Mouse (Mus musculus): ENCODE results near the gene E130114P18Rik. TPM values are rescaled to one million over a fixed set of nuclear protein-coding genes. Genes with fewer than 3 reads are reported as not detected.

E130114P18Rik gene
- total RNA-seq (2017) = not detected in 3 replicates

DNA sequence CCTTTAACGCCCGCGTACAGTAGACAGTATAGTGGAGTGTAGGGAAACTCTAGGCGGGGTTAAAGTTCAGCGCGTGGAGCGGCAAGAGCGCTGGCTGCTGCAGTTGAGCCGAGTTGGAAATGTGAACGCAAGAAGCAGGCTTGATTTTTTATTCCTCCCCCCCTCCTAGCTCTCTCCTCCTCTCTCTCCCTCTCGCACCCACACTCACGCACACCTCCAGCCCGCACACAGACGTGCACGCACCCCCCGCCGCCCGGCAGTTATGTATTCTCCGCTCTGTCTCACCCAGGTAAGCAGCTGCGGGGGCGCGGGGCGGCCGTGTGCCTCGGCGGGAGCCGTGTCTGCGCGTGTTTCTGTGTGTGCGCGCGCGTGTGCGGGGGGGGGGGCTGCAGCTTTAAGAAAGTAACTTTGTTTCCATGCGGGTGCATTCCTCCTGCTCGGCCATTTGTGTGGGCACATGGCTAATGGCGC, at the start of gene E130114P18Rik:
E130114P18Rik (minus strand) TSS at position 373 of the 471 bp plus-strand sequence.
- ATAC-seq (replicated peaks; ENCODE audit: insufficient number of reproducible peaks, low FRiP score, low TSS enrichment, poor library complexity, severe bottlenecking) = peak; percentile 52; the same call in 1 of the 2 replicates

DNA sequence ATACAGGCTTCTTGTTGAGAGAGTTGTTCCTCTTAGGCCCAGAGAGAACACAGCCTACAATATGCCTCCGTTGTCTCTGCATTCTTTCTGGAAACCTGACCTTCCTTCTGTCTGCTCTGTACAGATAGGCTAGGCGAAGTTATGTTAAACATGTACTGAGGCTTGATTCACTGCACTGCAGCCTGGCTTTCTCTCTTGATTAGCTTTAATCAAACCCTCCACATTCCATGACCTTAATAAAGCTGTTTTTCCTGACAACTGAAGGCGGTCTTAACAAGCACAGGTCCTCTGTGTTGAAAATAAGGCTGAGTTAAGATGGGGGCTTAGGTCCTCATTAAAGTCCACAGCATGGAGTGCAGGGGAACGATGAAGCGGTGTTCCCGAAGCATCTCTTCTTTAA, 49.2 kb upstream of the E130114P18Rik start:
- no peak for ATAC-seq (replicated peaks; ENCODE audit: insufficient number of reproducible peaks, low FRiP score, low TSS enrichment, poor library complexity, severe bottlenecking)

DNA sequence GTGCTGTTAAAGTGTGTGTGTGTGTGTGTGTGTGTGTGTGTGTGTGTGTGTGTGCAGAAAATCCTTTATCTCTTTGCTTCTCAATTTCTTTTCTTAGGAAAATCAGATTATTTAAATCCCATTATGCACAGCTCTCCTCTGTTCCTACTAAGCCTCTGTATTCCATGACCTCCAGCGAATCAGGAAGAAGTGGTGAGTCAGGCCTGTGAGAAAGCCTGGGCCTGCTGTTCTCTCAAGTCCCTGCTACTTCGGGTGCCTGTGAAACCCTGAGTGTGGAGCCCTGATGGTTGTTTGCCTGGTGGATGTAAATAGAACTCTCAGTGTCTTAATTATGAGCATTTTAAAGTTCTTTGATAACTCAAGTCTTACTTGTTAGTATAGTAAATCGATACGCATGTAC, 48.0 kb upstream of the E130114P18Rik start:
- no peak for ATAC-seq (replicated peaks; ENCODE audit: insufficient number of reproducible peaks, low FRiP score, low TSS enrichment, poor library complexity, severe bottlenecking)

DNA sequence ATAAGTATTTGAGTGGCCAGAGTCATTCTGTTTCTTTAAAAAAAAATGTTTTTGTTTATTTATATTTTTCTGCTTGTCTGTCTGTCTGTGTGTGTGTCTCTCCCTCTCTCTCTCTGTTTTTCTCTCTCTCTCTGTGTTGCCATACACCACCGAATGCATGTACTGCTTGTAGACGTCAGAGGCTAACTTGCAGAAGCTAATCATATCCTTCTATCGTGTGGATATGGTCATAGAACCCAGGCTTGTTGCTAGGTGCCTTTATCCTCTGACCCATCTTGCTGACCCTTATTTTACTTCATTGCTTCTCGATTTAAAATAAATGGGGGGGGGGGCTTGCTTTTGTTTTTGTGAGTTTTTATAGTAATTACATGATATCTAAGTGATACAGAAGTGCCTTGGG, 47.6 kb upstream of the E130114P18Rik start:
- no peak for ATAC-seq (replicated peaks; ENCODE audit: insufficient number of reproducible peaks, low FRiP score, low TSS enrichment, poor library complexity, severe bottlenecking)

DNA sequence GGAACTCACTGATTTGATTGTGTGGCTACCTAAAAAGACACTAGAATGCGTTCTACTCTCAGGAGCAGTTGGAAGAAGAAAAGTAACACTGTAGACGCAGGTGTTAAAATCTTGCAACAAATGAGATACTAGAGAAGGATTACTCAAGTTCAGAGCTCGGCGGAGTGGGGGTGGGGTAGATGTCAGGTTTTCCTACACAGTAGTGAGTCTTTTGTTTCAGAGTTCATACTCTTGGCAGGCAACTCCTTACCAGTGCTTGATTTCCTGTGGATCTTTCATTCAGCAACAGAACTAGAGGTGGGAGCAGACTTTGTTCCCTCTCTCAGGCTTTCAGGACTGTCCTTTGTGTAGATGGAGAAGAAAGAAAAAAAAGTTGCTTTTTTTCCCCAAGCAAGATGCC, 46.6 kb upstream of the E130114P18Rik start:
- ATAC-seq (replicated peaks; ENCODE audit: insufficient number of reproducible peaks, low FRiP score, low TSS enrichment, poor library complexity, severe bottlenecking) = no peak

DNA sequence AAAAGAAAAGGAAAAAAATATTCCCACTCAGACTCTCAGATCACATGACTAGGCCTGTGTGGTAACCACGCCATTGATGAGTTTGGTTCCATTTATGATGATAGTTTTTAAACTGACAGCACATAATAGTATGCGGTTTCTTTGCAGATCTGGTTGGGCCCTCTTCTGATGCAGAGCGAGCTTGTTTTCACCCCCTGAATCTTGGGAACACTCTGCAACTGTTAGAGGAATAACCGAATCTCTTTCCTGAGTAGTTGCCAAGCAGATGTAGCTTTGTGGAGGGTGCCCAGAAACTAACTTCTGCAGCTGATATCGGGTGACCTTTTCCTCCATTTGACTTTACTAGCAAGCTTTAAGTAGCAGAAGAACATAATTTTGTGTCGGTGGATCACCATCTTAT, 45.6 kb upstream of the E130114P18Rik start:
- no peak for ATAC-seq (replicated peaks; ENCODE audit: insufficient number of reproducible peaks, low FRiP score, low TSS enrichment, poor library complexity, severe bottlenecking)

DNA sequence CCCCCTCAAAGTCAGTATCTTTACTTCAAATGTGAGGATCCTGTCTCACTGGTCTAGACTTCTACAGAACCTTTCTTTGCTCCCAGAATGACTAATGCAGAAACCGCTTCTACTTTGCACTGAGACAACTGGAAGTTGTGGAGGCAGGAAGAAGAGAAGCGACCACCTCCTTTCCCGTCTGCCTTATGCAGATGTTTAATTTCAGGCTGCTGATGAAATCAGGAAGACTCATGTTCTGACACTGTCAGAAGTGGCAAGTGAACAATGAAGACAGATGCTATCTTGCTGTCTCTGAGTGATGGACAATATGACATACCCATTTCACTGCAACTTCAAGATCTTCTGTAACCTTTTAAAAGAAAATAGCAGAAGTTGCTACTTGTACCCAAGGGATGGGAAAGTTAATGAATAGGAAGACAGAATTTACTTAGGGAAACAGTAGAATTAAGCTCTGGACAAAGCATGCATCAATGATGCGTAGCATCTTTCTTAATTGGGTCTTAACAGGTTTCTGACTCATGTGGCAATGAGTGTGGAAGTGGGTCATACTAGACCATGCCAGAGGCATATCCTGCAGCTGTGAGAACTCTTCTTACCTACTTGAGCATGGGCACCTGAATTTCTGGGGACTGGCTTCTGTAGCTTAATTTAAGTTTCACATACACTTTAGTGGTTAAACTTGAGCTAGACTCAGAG, 43.8 kb upstream of the E130114P18Rik start:
- ATAC-seq (replicated peaks; ENCODE audit: insufficient number of reproducible peaks, low FRiP score, low TSS enrichment, poor library complexity, severe bottlenecking) = no peak

DNA sequence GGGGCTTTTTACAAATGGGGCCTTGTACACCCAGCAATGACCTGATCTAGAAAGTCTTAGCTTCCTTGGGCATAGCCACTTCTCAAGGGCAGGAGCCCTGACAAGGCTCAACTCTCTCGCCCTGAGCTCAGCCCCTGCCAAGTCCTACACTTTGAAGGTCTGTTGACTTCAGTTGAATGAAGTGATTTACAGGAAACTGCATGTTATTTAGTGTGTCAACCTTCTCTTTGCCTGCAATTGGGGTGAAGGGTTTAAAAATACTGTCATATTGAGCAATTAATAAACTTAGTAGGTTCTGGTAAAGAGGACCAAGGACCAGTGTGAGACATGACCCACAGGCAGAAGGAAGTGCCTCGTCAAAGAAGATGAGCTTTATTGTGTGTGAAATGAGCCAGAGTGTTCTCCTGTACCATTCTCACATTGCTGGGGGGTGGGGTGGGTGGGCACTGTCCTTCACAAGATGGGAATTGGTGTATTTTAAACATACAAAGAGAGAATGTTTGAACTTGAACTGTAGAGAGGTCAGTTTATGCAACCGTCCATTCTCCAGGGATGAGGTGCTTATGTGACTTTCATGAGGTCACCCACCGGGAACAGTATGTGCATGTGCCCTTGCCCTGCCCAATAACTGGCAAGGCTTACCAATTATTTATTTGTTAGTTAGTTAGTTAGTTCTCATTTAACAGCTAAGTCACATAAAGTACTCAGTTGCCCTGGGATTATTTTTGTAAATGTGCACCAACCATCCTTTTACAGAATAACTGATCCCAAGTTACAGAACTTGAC, 42.8 kb upstream of the E130114P18Rik start:
- ATAC-seq (replicated peaks; ENCODE audit: insufficient number of reproducible peaks, low FRiP score, low TSS enrichment, poor library complexity, severe bottlenecking) = no peak

DNA sequence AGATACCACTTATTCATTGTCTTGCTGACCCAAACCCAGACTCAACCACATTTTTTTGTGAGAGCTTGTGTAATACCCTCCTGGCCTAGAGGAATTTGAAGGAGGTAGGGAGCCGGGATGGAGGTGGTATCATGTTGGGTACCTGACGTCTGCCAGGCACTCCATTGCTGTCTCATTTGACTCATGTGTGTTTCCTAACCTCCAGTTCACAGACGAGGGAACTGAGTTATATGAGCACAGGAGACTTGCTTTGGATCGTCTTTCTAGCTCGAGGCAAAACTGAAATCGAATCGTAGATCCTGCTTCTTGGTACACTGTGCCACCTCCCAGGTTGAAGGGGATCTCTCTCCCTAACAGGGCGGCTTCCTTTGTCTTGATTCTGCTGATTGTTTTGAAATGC, 41.2 kb upstream of the E130114P18Rik start:
- no peak for ATAC-seq (replicated peaks; ENCODE audit: insufficient number of reproducible peaks, low FRiP score, low TSS enrichment, poor library complexity, severe bottlenecking)

DNA sequence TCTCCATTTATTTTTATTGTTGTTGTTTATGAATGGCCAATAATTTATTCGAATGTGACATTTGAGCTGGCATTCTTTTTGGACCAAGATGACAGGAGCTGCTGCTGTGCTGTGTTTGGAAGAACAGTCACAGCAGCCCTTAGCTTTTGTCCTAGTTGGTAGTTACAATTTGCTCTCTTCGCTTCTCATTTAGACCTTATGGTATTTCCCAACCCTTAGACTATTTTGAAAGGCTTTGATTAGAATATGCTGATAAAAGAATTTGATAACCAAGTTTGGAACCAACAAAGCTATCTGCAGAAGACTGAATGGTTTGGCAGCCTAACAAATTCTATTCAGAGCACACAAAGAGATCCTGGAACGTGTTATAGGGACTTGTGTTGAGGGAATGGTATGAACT, 40.6 kb upstream of the E130114P18Rik start:
- no peak for ATAC-seq (replicated peaks; ENCODE audit: insufficient number of reproducible peaks, low FRiP score, low TSS enrichment, poor library complexity, severe bottlenecking)

DNA sequence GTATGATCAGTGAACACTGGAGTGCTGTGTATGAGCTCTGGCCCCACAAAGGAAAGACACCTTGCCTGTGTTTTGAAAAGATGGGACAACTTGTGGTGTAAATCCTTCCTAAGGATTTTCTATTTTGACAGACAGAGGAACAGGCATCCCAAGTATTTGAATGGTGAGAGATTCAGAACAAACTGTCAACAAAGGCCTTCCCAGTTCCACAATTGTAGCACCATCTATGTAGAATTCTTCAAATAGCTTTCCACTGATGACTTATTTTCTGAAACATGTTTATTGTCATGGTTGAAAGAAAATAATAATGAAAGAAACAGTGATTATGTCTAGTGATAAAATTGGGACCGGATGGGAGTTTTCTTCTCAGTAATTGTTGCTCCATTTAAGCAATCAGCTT, 39.9 kb upstream of the E130114P18Rik start:
- ATAC-seq (replicated peaks; ENCODE audit: insufficient number of reproducible peaks, low FRiP score, low TSS enrichment, poor library complexity, severe bottlenecking) = no peak

DNA sequence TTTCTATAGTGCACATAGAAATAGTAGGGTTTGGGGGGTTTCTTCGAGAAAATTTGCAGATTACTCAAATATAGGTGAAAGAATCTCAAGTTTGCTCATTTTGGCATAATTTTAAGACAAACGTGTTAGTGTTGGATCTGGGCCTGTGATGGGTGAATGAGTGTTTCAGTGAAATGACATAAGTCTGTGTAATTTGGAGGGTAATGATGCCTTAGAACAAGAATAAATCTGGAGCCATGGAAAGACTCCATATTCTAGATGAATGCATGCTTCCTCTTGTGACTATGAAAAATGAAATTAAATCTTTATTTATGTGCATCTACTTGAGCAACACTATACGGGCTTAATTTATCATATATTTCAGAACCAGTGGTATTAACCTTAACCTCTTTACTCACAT, 38.9 kb upstream of the E130114P18Rik start:
- ATAC-seq (replicated peaks; ENCODE audit: insufficient number of reproducible peaks, low FRiP score, low TSS enrichment, poor library complexity, severe bottlenecking) = no peak

DNA sequence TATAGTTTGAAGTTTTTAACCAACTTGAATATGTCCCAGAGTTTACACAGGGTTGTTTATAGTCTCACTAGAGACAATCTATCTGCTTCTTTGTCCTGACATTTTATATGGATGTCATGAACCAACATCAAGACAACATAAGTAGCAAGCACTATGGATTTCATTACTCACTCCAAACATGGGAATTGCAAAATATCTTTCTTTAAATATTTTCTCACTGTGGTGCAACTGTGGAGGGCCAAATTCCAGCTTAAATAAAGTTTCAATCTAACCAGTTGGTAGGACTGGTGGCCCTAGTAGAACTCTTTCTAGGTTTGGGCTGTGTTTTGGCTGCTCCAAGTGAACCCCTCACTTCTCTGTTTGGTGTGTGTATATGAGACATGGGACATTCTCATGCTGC, 38.1 kb upstream of the E130114P18Rik start:
- no peak for ATAC-seq (replicated peaks; ENCODE audit: insufficient number of reproducible peaks, low FRiP score, low TSS enrichment, poor library complexity, severe bottlenecking)

DNA sequence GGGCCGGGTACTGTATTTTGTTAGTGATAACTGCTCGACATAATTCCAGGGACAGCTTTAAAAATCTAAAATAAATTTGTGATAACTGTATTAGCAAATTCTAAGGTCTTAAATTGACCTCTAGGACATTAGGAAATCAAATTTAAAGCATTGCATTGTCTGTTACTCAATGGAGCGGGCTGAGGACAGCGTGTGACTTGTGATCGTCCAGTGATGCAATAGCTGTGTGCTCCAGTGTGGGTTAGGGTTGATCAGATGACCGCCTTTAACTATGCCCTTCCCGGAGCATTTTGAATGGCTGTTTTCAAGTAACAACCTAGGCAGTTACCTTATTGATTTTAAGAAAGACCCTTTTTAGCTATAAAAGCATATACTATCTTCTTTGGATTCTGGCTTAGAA, 36.6 kb upstream of the E130114P18Rik start:
- ATAC-seq (replicated peaks; ENCODE audit: insufficient number of reproducible peaks, low FRiP score, low TSS enrichment, poor library complexity, severe bottlenecking) = no peak

DNA sequence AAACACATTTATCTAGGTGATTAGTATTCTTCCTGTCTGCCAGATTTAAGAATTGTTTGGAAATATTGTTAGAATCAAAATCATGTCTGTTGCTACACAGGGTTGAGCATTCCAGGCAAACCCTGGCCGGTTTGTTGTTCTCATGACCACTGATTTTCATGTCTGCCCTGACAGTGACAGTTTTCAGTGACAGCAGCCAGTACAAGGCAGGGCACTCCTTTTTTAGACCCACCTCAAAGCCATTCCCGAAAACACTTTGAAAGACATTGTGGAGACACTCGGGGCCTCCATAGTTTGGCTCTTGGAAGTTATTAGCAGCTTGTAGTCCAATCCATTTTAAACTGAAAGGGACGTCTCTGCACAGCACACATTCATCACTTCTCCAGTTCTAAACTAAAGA, 36.1 kb upstream of the E130114P18Rik start:
- ATAC-seq (replicated peaks; ENCODE audit: insufficient number of reproducible peaks, low FRiP score, low TSS enrichment, poor library complexity, severe bottlenecking) = no peak

DNA sequence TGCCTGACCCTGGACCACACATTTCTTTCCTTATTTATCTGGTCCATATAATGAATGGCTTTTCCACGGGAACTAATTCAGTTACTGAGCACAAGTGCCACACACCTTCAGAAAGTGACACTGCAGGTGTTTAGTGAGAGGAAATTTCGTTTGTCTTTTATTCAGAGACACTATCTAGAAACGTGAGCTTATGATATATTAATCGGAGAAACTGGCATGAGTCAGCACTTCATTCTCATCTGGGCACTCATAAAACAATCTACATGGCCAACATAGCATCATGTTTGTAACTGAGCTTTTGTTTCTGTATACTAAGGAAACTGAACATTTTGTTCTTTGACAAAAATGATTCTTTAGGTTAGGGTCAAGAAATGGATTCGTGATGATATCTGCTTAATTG, 35.2 kb upstream of the E130114P18Rik start:
- no peak for ATAC-seq (replicated peaks; ENCODE audit: insufficient number of reproducible peaks, low FRiP score, low TSS enrichment, poor library complexity, severe bottlenecking)

DNA sequence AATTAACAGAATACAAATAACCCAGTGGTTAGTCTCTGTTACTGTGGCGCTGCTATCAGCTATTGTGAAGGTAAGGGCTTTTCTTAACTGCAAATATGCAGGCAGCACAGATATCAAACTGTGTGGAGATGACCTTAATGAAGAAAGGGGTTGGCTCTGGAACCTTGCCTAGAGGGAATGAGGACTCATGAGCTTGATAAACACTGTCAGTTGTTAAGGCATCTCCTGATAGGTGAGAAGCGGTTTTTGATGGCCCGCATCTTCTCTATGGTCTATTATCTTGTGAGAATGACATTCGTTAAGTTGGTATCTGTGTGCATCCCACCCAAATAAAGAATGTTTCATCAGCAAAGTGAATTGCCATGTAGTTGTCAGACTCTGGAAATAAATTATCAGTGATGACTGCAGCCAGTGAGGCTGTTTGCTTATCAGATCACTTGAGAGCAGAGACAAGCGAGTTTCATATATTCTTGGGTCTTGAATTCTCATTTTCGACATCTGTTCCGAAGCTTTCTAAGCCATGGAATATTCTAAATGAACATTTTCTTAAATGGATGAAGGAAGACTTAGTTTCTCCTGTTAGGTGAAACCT, 32.6 kb upstream of the E130114P18Rik start:
- no peak for ATAC-seq (replicated peaks; ENCODE audit: insufficient number of reproducible peaks, low FRiP score, low TSS enrichment, poor library complexity, severe bottlenecking)

DNA sequence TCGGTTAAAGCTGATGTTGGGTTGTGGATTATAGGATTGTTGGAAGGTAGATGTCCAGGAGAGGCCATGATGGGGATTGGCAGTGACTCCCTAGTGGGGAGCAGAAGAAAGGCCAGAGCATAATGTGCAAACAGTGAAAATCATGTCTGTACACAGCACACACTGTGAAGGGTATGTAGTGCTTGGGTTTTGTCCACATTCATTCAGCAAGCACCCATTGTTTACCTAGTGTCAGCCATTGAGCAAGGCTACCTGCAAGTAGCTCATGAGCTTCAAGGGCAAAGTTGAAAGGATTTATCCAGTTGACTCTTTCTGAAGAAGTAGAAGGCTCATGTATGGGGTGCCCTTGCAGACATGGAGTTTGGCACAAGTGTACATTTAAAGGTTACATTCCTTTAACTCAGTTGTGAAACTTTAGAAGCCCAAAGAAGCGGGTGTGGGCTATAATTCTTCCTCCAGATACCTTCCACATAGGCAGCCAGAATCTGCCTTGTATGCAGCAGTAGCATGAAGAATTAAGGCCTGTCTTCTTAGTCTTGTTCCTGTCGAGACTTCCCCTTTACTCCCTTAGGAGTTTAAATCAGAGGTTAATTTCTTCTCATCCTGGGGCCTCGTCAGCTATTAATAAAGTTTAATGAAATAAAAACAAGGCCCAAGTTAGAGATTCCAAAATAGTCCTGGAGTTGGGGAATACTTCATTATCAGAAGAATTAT, 31.9 kb upstream of the E130114P18Rik start:
- no peak for ATAC-seq (replicated peaks; ENCODE audit: insufficient number of reproducible peaks, low FRiP score, low TSS enrichment, poor library complexity, severe bottlenecking)

DNA sequence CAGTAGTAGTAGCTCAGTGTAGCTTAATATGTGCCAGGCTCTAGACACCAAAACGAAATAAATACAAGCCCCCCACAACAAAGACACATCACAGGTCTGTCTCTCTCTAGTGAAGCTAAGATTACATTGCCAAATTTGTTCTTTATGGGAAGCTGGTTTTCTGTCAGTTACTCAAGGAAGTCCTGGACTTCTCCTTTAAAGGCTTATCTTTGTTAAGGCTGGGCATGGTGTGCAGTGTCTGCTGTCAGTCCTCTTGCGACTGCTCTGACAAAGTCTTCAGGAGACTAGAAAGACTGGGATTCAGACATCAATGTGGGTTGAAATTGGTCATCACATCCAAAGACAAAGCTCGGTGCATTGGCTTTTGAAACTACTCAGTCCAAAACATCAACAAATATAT, 31.0 kb upstream of the E130114P18Rik start:
- no peak for ATAC-seq (replicated peaks; ENCODE audit: insufficient number of reproducible peaks, low FRiP score, low TSS enrichment, poor library complexity, severe bottlenecking)
